Mouse (Mus musculus): ENCODE measurements around the gene Hexa. TPM values are rescaled to one million over a fixed set of nuclear protein-coding genes. Genes with fewer than 3 reads are reported as not detected.

Hexa gene
- polyA plus RNA-seq (2014; fragmentation: Nextera tagmentation; extraction: Ambion mirVana): 51.2 and 54.9 TPM in 2 replicates

DNA sequence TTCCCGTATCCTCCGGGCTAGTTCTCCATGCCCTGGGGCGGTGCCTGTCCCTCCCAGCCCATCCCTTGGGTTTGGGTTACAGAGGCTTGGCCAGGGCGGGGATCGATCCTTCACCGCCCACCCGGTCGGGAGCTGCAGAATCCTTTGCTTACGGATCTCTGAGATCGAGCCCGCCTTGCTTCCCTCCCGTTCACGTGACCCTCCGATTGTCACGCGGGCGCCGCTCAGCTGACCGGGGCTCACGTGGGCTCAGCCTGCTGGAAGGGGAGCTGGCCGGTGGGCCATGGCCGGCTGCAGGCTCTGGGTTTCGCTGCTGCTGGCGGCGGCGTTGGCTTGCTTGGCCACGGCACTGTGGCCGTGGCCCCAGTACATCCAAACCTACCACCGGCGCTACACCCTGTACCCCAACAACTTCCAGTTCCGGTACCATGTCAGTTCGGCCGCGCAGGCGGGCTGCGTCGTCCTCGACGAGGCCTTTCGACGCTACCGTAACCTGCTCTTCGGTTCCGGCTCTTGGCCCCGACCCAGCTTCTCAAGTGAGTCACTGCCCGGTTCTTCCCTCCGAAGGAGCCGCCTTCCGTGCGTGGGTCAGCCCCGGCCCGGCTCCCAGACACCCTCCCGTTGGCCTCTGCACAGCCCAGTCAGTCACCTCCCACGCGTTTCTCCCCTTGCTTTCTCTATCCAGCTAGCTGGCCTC lies at the start of gene Hexa, which contains the start of gene Tmem202:
Gene Hexa, plus strand, starts transcription at position 100 of the 697 bp plus-strand sequence.
Gene Tmem202, minus strand, starts transcription at position 407 of the 697 bp plus-strand sequence.
- Histone ChIP-seq H3K9ac (ENCODE audit: low read depth, low read length) (peak within 1 kb of the TSS; percentile 82), H3K36me3 (ENCODE audit: control insufficient read depth, insufficient read depth, low read length) (no peaks in the 10 kb centered on the region), H3K9me3 (ENCODE audit: control insufficient read depth, low read length) (no peaks in the 10 kb centered on the region), H3K4me3 (ENCODE audit: low read depth, low read length) (peak within 1 kb of the TSS; percentile 61), H3K27me3 (ENCODE audit: control insufficient read depth, insufficient read depth, low read length) (no peaks in the 10 kb centered on the region), H3K27ac (ENCODE audit: low read depth, low read length) (no peak within 1 kb of the TSS), H3K4me1 (replicated peaks; ENCODE audit: control insufficient read depth, insufficient read depth, low read length) (peaks cover 6% of the 10 kb centered on the region), H3K4me2 (replicated peaks; ENCODE audit: low read depth, low read length) (peak within 1 kb of the TSS; percentile 88)
- DNase-seq (ENCODE audit: low spot score) (peak; percentile 95), ATAC-seq (ENCODE audit: low FRiP score) (peak; percentile 87)
- WGBS: 5% methylated on average over 54 of the region's 55 CpGs

DNA sequence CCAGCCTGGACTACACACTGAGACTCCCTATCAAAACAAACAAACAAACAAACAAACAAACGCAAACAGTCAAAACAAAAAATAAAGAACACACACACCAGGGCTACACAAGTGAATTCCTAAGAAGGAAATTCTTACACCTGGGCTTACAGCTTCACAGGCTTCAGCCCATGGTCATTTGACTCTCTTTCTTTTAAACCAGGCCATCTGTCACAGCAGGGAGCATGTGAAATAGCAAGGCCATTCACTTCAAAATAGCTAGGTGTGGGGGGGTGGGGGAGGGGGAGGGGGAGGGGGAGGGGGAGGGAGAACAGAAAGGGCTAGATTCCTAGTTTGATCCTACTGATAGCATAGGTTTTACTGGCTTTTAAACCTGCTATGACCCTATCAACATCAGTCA lies 31.2 kb upstream of the Hexa start:
- Histone ChIP-seq H3K4me1 (replicated peaks; ENCODE audit: control insufficient read depth, insufficient read depth, low read length) (no peaks in the 10 kb centered on the region), H3K9me3 (ENCODE audit: control insufficient read depth, low read length) (no peaks in the 10 kb centered on the region), H3K9ac (ENCODE audit: low read depth, low read length) (no peak overlapping the region), H3K36me3 (ENCODE audit: control insufficient read depth, insufficient read depth, low read length) (no peaks in the 10 kb centered on the region), H3K4me2 (replicated peaks; ENCODE audit: low read depth, low read length) (no peak overlapping the region), H3K27ac (ENCODE audit: low read depth, low read length) (no peak overlapping the region), H3K27me3 (ENCODE audit: control insufficient read depth, insufficient read depth, low read length) (no peaks in the 10 kb centered on the region), H3K4me3 (ENCODE audit: low read depth, low read length) (no peak overlapping the region)
- ATAC-seq (ENCODE audit: low FRiP score): no peak
- WGBS: 59% methylated on average over 1 of the region's 1 CpGs
- no peak for DNase-seq (ENCODE audit: low spot score)

DNA sequence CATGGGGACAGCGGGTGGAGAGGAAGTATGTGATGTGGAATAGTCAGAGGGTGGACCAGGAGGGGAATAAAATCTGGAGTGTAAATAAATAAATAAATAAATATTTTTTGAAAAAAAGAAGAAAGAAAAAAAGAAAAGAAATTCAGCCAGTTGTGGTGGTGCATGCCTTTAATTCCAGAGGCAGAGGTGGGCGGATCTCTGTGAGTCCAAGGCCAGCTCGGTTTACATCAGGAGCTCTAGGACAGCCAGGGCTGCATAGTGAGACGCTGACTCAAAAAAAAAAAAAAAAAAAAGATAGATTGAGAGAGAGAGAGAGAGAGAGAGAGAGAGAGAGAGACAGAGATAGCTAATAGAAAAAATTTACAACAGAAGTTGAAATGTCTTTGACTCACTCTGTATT lies 27.0 kb upstream of the Hexa start:
- WGBS: 50% methylated on average over 4 of the region's 4 CpGs
- ATAC-seq (ENCODE audit: low FRiP score) (no peak), DNase-seq (ENCODE audit: low spot score) (no peak)
- H3K36me3 ChIP-seq (ENCODE audit: control insufficient read depth, insufficient read depth, low read length): no peaks in the 10 kb centered on the region
- no peaks in the 10 kb centered on the region for H3K4me1 ChIP-seq (replicated peaks; ENCODE audit: control insufficient read depth, insufficient read depth, low read length)
- H3K4me2 ChIP-seq (replicated peaks; ENCODE audit: low read depth, low read length): no peak overlapping the region
- H3K9ac ChIP-seq (ENCODE audit: low read depth, low read length): no peak overlapping the region
- no peak overlapping the region for H3K4me3 ChIP-seq (ENCODE audit: low read depth, low read length)
- H3K27ac ChIP-seq (ENCODE audit: low read depth, low read length): no peak overlapping the region
- H3K9me3 ChIP-seq (ENCODE audit: control insufficient read depth, low read length): no peaks in the 10 kb centered on the region
- H3K27me3 ChIP-seq (ENCODE audit: control insufficient read depth, insufficient read depth, low read length): no peaks in the 10 kb centered on the region

DNA sequence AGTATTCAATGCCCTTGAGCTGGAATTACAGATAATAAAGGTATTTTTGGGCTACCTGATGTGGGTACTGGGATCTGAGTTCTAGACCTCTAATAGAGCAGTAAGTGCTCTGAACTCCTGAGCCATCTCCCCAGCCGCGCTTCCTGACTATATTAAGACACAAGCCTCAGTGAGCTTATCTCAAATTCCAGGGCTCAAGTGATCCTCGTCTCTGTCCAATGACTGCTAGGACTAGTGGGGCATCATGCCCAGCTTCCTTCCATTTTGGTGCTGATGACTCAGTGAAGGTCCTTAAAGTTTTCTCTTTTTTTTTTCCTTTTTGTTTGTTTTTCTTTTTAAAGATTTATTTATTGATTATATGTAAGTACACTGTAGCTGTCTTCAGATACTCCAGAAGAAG lies 24.3 kb upstream of the Hexa start:
- WGBS: 78% methylated on average over 3 of the region's 3 CpGs
- H3K36me3 ChIP-seq (ENCODE audit: control insufficient read depth, insufficient read depth, low read length): no peaks in the 10 kb centered on the region
- no peak for ATAC-seq (ENCODE audit: low FRiP score)

DNA sequence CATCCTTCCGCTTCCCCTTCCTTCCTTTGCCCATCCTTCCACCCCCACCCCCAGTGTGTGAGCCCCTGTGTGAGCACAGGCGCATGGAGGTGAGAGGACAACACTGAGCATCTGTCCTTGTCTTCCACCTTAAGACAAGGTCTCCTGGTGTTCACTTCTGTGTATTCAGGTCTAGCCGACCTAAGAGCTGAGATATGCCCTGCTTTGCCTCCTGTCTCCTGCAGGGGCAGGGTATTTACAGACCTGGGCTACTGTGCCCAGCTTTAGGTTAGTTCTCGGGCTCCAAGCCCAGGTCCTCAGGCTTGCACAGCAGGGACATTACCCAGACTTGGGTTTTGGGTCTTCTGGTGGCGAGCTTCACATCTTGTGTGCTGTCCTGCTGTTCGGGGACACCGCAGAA lies 22.2 kb upstream of the Hexa start:
- no peak for DNase-seq (ENCODE audit: low spot score)
- WGBS: 66% methylated on average over 7 of the region's 7 CpGs
- Histone ChIP-seq H3K27ac (ENCODE audit: low read depth, low read length) (no peak overlapping the region), H3K9me3 (ENCODE audit: control insufficient read depth, low read length) (no peaks in the 10 kb centered on the region), H3K27me3 (ENCODE audit: control insufficient read depth, insufficient read depth, low read length) (no peaks in the 10 kb centered on the region), H3K4me2 (replicated peaks; ENCODE audit: low read depth, low read length) (no peak overlapping the region), H3K9ac (ENCODE audit: low read depth, low read length) (no peak overlapping the region), H3K4me1 (replicated peaks; ENCODE audit: control insufficient read depth, insufficient read depth, low read length) (no peaks in the 10 kb centered on the region), H3K4me3 (ENCODE audit: low read depth, low read length) (no peak overlapping the region), H3K36me3 (ENCODE audit: control insufficient read depth, insufficient read depth, low read length) (no peaks in the 10 kb centered on the region)
- ATAC-seq (ENCODE audit: low FRiP score): no peak

More for the DNA sequence above, 24.3 kb upstream of the Hexa start:
- H3K4me1 ChIP-seq (replicated peaks; ENCODE audit: control insufficient read depth, insufficient read depth, low read length): no peaks in the 10 kb centered on the region
- H3K4me2 ChIP-seq (replicated peaks; ENCODE audit: low read depth, low read length): no peak overlapping the region
- no peaks in the 10 kb centered on the region for H3K9me3 ChIP-seq (ENCODE audit: control insufficient read depth, low read length)
- H3K4me3 ChIP-seq (ENCODE audit: low read depth, low read length): no peak overlapping the region
- no peak overlapping the region for H3K27ac ChIP-seq (ENCODE audit: low read depth, low read length)
- no peaks in the 10 kb centered on the region for H3K27me3 ChIP-seq (ENCODE audit: control insufficient read depth, insufficient read depth, low read length)
- no peak for DNase-seq (ENCODE audit: low spot score)
- no peak overlapping the region for H3K9ac ChIP-seq (ENCODE audit: low read depth, low read length)

DNA sequence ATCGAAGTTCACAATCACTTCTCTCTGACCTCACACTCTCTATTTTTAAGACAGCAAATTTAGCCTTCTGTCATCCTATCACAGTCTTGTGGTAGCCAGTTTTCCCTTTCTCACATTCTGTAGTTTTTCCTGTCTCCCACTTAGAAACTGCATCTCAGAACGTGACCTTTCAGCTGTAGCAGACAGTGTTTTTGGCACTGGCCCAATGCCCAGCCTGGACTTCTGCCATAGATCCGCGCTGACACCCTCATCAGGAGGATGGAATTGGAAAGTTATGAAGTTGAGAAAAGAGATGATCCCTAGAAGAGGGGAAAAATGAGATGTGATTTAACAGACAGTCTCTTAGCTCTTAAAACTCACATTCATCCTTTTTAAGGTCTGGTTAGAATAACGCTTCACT lies 20.4 kb upstream of the Hexa start:
- no peak for DNase-seq (ENCODE audit: low spot score)
- H3K27ac ChIP-seq (ENCODE audit: low read depth, low read length): no peak overlapping the region
- H3K4me1 ChIP-seq (replicated peaks; ENCODE audit: control insufficient read depth, insufficient read depth, low read length): no peaks in the 10 kb centered on the region
- no peak overlapping the region for H3K4me3 ChIP-seq (ENCODE audit: low read depth, low read length)
- no peaks in the 10 kb centered on the region for H3K36me3 ChIP-seq (ENCODE audit: control insufficient read depth, insufficient read depth, low read length)
- WGBS: 83% methylated on average over 5 of the region's 5 CpGs
- no peaks in the 10 kb centered on the region for H3K9me3 ChIP-seq (ENCODE audit: control insufficient read depth, low read length)
- no peak for ATAC-seq (ENCODE audit: low FRiP score)
- no peak overlapping the region for H3K9ac ChIP-seq (ENCODE audit: low read depth, low read length)
- no peaks in the 10 kb centered on the region for H3K27me3 ChIP-seq (ENCODE audit: control insufficient read depth, insufficient read depth, low read length)
- no peak overlapping the region for H3K4me2 ChIP-seq (replicated peaks; ENCODE audit: low read depth, low read length)

DNA sequence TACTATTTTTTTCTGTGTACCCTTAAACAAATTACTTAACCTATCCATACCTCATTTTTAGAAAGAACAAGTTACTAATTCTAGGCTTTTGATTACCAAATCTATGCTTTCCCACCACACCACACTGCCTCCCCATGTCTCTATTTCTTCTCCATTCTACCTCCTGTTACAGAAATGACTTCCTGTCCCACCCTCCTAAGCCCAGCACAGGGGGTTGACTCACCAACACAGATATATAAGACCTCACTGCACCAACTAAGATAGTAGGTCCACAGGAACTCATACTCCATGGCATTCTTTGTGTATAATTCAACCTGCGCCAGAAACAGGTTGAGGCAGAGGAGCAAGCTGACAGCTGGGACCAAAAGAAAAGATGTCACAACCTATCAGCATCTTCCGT lies 19.9 kb upstream of the Hexa start:
- 85% methylated on average over 2 of the region's 2 CpGs for WGBS
- no peak overlapping the region for H3K27ac ChIP-seq (ENCODE audit: low read depth, low read length)
- no peak overlapping the region for H3K4me2 ChIP-seq (replicated peaks; ENCODE audit: low read depth, low read length)
- H3K9me3 ChIP-seq (ENCODE audit: control insufficient read depth, low read length): no peaks in the 10 kb centered on the region
- DNase-seq (ENCODE audit: low spot score): no peak
- ATAC-seq (ENCODE audit: low FRiP score): no peak
- no peaks in the 10 kb centered on the region for H3K27me3 ChIP-seq (ENCODE audit: control insufficient read depth, insufficient read depth, low read length)
- no peak overlapping the region for H3K9ac ChIP-seq (ENCODE audit: low read depth, low read length)
- no peaks in the 10 kb centered on the region for H3K4me1 ChIP-seq (replicated peaks; ENCODE audit: control insufficient read depth, insufficient read depth, low read length)
- no peaks in the 10 kb centered on the region for H3K36me3 ChIP-seq (ENCODE audit: control insufficient read depth, insufficient read depth, low read length)
- no peak overlapping the region for H3K4me3 ChIP-seq (ENCODE audit: low read depth, low read length)

DNA sequence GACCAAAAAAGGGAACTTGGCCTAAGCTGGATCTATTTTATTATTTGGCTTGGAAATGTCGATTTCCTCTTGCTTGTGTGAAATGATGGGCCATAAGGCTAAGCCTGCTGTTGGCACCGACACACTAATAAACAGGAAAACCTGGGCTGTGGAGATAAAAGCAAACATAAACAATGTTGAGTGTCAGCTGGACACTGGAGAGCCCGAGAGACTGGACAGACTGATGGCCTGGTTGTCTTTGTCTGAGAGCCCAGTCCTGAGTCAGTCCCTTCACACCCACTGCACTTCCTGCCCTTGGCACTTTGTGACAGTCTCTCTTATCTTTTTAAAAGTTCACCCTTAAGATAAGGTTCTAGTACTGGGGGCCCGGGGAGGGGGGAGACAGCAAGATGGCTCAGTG lies 16.4 kb upstream of the Hexa start:
- Histone ChIP-seq H3K4me3 (ENCODE audit: low read depth, low read length) (no peak overlapping the region), H3K27ac (ENCODE audit: low read depth, low read length) (no peak overlapping the region), H3K4me1 (replicated peaks; ENCODE audit: control insufficient read depth, insufficient read depth, low read length) (no peaks in the 10 kb centered on the region), H3K4me2 (replicated peaks; ENCODE audit: low read depth, low read length) (no peak overlapping the region), H3K9me3 (ENCODE audit: control insufficient read depth, low read length) (no peaks in the 10 kb centered on the region), H3K36me3 (ENCODE audit: control insufficient read depth, insufficient read depth, low read length) (no peaks in the 10 kb centered on the region), H3K9ac (ENCODE audit: low read depth, low read length) (no peak overlapping the region), H3K27me3 (ENCODE audit: control insufficient read depth, insufficient read depth, low read length) (no peaks in the 10 kb centered on the region)
- DNase-seq (ENCODE audit: low spot score) (no peak), ATAC-seq (ENCODE audit: low FRiP score) (no peak)
- 66% methylated on average over 4 of the region's 4 CpGs for WGBS

DNA sequence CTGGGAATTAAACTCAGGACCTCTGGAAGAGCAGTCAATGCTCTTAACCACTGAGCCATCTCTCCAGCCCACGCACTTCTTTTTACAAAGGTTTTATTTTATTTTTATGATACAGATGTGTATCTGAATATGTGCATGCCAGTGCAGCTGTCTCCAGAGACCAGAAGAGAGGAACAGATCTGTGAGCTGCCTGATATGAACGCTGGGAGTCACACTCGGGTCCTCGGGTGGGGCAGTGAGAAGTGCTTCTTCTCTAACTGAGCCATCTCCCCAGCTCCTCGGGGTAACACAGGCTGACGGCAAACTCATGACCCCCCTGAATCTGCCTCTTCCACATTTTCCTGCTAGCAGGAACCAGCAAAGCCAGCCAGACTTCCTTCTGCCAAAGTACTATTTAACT lies 12.6 kb upstream of the Hexa start:
- Histone ChIP-seq H3K4me2 (replicated peaks; ENCODE audit: low read depth, low read length) (no peak overlapping the region), H3K4me3 (ENCODE audit: low read depth, low read length) (no peak overlapping the region), H3K9ac (ENCODE audit: low read depth, low read length) (no peak overlapping the region), H3K27ac (ENCODE audit: low read depth, low read length) (no peak overlapping the region), H3K27me3 (ENCODE audit: control insufficient read depth, insufficient read depth, low read length) (no peaks in the 10 kb centered on the region), H3K9me3 (ENCODE audit: control insufficient read depth, low read length) (no peaks in the 10 kb centered on the region), H3K36me3 (ENCODE audit: control insufficient read depth, insufficient read depth, low read length) (no peaks in the 10 kb centered on the region), H3K4me1 (replicated peaks; ENCODE audit: control insufficient read depth, insufficient read depth, low read length) (no peaks in the 10 kb centered on the region)
- DNase-seq (ENCODE audit: low spot score): no peak
- no peak for ATAC-seq (ENCODE audit: low FRiP score)
- WGBS: 88% methylated on average over 6 of the region's 6 CpGs
